Mouse (Mus musculus): ENCODE data around the gene Decr2. TPM values are rescaled to one million over a fixed set of nuclear protein-coding genes. Genes with fewer than 3 reads are reported as not detected.
"Not testable (repeated sequence)": the region's sequence is repeated elsewhere in the genome, so short reads cannot be mapped to it uniquely, and the experiment has no call there.

The Decr2 gene
- polyA plus RNA-seq, 1 experiment from 2014 or later, result 27.3 TPM

DNA sequence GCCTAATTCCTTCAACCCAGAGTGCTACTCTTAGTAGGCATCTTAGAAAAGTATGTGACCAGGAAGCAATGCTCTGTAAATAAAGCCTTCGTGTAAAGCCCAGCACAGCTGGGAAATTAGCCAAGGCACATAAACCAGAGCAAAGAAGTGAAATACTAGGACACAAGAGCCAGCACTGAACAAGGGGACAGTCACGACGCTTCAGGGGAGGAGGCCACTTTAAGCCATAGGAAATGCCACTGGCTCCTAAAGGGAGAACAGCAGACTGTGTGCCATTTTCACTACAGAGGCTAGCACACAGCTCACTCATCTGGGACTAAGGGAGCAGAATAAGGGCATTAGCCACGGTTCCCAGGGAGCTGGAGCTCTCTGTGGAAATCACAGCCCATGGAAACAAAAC, 44.9 kb downstream of the Decr2 start:
- H3K36me3 ChIP-seq (ENCODE audit: control insufficient read depth, insufficient read depth, low read length), result no peaks in the 10 kb centered on the region
- H3K9me3 ChIP-seq (ENCODE audit: control insufficient read depth, low read length), result no peaks in the 10 kb centered on the region
- 67% methylated on average over 4 of the region's 4 CpGs for WGBS
- no peak overlapping the region for H3K4me2 ChIP-seq (ENCODE audit: low read length)
- no peaks in the 10 kb centered on the region for H3K27me3 ChIP-seq (replicated peaks; ENCODE audit: control insufficient read depth, insufficient read depth, low read length)
- no peak overlapping the region for H3K4me3 ChIP-seq (ENCODE audit: low read depth, low read length)
- no peak overlapping the region for H3K9ac ChIP-seq (ENCODE audit: low read length)
- H3K4me1 ChIP-seq (replicated peaks; ENCODE audit: control insufficient read depth, insufficient read depth, low read length), result no peaks in the 10 kb centered on the region
- no peak overlapping the region for H3K27ac ChIP-seq (ENCODE audit: low read depth)
- ATAC-seq (replicated peaks; ENCODE audit: low FRiP score, low TSS enrichment, low read depth) (no peak), DNase-seq (ENCODE audit: low spot score) (no peak)

DNA sequence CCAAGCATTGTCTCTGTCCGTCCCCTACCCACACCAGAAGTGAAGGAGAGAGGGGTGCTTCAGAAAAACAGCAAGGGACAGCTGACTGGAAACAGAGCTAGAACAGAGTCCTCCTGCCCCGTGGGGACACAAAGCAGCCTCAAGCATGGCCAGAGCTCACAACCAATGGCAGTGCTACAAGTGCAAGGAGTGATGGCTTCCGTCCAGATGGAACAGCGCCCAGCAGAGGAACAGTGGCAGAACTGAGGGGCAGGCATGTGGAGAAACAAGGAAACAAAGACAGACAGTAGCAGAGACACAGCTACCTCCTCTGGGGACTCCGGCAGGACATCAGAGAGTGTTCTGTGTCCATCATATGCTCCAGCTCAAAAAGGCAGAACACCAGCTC, 46.9 kb downstream of the Decr2 start:
- no peaks in the 10 kb centered on the region for H3K4me1 ChIP-seq (replicated peaks; ENCODE audit: control insufficient read depth, insufficient read depth, low read length)
- no peak overlapping the region for H3K4me3 ChIP-seq (ENCODE audit: low read depth, low read length)
- H3K9me3 ChIP-seq (ENCODE audit: control insufficient read depth, low read length), result no peaks in the 10 kb centered on the region
- no peak overlapping the region for H3K9ac ChIP-seq (ENCODE audit: low read length)
- no peaks in the 10 kb centered on the region for H3K36me3 ChIP-seq (ENCODE audit: control insufficient read depth, insufficient read depth, low read length)
- no peak overlapping the region for H3K27ac ChIP-seq (ENCODE audit: low read depth)
- ATAC-seq (replicated peaks; ENCODE audit: low FRiP score, low TSS enrichment, low read depth) (no peak), DNase-seq (ENCODE audit: low spot score) (no peak)
- H3K4me2 ChIP-seq (ENCODE audit: low read length), result no peak overlapping the region
- WGBS, result 73% methylated on average over 5 of the region's 5 CpGs
- no peaks in the 10 kb centered on the region for H3K27me3 ChIP-seq (replicated peaks; ENCODE audit: control insufficient read depth, insufficient read depth, low read length)

- Histone ChIP-seq H3K36me3 (ENCODE audit: control insufficient read depth, insufficient read depth, low read length) (no peaks in the 10 kb centered on the region), H3K4me1 (replicated peaks; ENCODE audit: control insufficient read depth, insufficient read depth, low read length) (no peaks in the 10 kb centered on the region), H3K4me2 (ENCODE audit: low read length) (no peak overlapping the region), H3K9ac (ENCODE audit: low read length) (no peak overlapping the region), H3K9me3 (ENCODE audit: control insufficient read depth, low read length) (no peaks in the 10 kb centered on the region), H3K27me3 (replicated peaks; ENCODE audit: control insufficient read depth, insufficient read depth, low read length) (no peaks in the 10 kb centered on the region), H3K27ac (ENCODE audit: low read depth) (no peak overlapping the region), H3K4me3 (ENCODE audit: low read depth, low read length) (no peak overlapping the region)
- 82% methylated on average over 13 of the region's 13 CpGs for WGBS
- ATAC-seq (replicated peaks; ENCODE audit: low FRiP score, low TSS enrichment, low read depth) (no peak), DNase-seq (ENCODE audit: low spot score) (no peak)
Measured at GRCm38 (mm10) chr17:26042599-26043248, 47.4 kb downstream of the Decr2 start.

DNA sequence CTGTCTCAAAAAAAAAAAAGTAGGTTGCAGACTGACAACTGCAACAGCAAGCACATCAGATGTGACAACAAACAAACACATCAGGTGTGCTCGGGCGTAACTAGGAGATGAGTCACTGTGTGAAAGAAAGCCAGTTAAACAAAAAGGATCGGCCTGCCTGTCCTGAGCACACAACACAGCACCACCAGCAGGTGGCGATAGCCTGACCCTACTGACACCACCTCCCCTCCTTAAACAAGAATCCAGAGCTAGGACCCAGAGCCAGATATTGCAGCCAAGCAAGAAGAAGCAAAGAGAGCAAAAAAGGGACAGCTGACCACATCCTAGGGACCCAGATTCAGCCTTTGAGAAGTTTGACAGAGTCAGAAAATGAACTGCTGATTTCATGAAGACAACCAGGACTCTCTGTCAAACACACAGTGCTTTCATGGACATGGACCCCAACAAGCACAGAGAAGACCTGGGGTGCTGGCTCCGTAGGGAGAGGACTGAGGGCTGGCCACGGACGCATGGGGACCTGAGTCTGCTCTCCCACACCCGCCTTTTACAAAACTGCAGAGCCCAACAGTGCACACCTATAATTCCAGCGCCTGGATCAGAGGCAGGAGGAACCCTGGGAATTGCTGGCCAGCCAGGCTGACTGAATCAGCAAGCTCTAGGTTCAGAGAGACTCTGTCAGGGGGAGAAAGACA, 48.9 kb downstream of the Decr2 start:
- Histone ChIP-seq H3K27me3 (replicated peaks; ENCODE audit: control insufficient read depth, insufficient read depth, low read length) (no peaks in the 10 kb centered on the region), H3K4me2 (ENCODE audit: low read length) (no peak overlapping the region), H3K4me1 (replicated peaks; ENCODE audit: control insufficient read depth, insufficient read depth, low read length) (no peaks in the 10 kb centered on the region), H3K36me3 (ENCODE audit: control insufficient read depth, insufficient read depth, low read length) (no peaks in the 10 kb centered on the region; the same call in 1 of the 2 replicates), H3K9ac (ENCODE audit: low read length) (no peak overlapping the region), H3K9me3 (ENCODE audit: control insufficient read depth, low read length) (no peaks in the 10 kb centered on the region), H3K4me3 (ENCODE audit: low read depth, low read length) (no peak overlapping the region), H3K27ac (ENCODE audit: low read depth) (no peak overlapping the region)
- WGBS, result 47% methylated on average over 9 of the region's 9 CpGs
- ATAC-seq (replicated peaks; ENCODE audit: low FRiP score, low TSS enrichment, low read depth) (0 out of 2 replicates have a peak, but pooled peaks have one; percentile 53), DNase-seq (ENCODE audit: low spot score) (peak; percentile 78)

GRCm38 (mm10) chr17:26040711-26041110, 49.4 kb downstream of the Decr2 start:
- WGBS, result 86% methylated on average over 8 of the region's 8 CpGs
- not testable (repeated sequence) for DNase-seq (ENCODE audit: low spot score); H3K4me2 ChIP-seq (ENCODE audit: low read length); H3K36me3 ChIP-seq (ENCODE audit: control insufficient read depth, insufficient read depth, low read length); ATAC-seq (replicated peaks; ENCODE audit: low FRiP score, low TSS enrichment, low read depth); H3K27me3 ChIP-seq (replicated peaks; ENCODE audit: control insufficient read depth, insufficient read depth, low read length); H3K27ac ChIP-seq (ENCODE audit: low read depth); H3K9ac ChIP-seq (ENCODE audit: low read length); H3K4me1 ChIP-seq (replicated peaks; ENCODE audit: control insufficient read depth, insufficient read depth, low read length); H3K4me3 ChIP-seq (ENCODE audit: low read depth, low read length); H3K9me3 ChIP-seq (ENCODE audit: control insufficient read depth, low read length)

DNA sequence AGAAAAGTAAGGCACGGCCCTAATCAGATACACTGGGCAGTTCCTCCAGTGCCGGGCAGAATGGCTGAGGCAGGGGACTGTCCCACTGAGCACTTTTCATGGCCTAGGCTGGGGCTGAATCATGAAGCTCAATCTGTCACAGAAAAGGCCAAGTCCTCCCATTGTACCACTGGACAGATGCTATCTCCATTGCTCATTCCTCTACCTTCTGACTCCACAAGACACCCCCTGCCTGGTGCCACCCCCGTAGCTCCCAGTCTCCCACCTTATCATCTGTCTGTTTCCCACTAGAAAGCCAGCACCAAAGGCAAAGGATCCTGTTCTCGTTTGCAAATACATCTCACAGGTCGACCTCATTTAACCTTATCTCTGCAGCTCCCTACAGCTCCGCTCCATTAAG, 58.1 kb downstream of the Decr2 start:
- WGBS, result 82% methylated on average over 6 of the region's 6 CpGs
- no peak overlapping the region for H3K27ac ChIP-seq (ENCODE audit: low read depth)

GRCm38 (mm10) chr17:26031583-26031982, 58.6 kb downstream of the Decr2 start:
- Histone ChIP-seq H3K4me1 (replicated peaks; ENCODE audit: control insufficient read depth, insufficient read depth, low read length) (no peaks in the 10 kb centered on the region), H3K4me2 (ENCODE audit: low read length) (no peak overlapping the region), H3K9me3 (ENCODE audit: control insufficient read depth, low read length) (no peaks in the 10 kb centered on the region), H3K36me3 (ENCODE audit: control insufficient read depth, insufficient read depth, low read length) (peaks cover 14% of the 10 kb centered on the region), H3K27me3 (replicated peaks; ENCODE audit: control insufficient read depth, insufficient read depth, low read length) (no peaks in the 10 kb centered on the region), H3K4me3 (ENCODE audit: low read depth, low read length) (no peak overlapping the region), H3K9ac (ENCODE audit: low read length) (no peak overlapping the region), H3K27ac (ENCODE audit: low read depth) (no peak overlapping the region)
- no peak for ATAC-seq (replicated peaks; ENCODE audit: low FRiP score, low TSS enrichment, low read depth)
- 93% methylated on average over 5 of the region's 5 CpGs for WGBS
- DNase-seq (ENCODE audit: low spot score), result no peak

More for the DNA sequence above, 58.1 kb downstream of the Decr2 start:
- ATAC-seq (replicated peaks; ENCODE audit: low FRiP score, low TSS enrichment, low read depth) (no peak), DNase-seq (ENCODE audit: low spot score) (no peak)
- H3K36me3 ChIP-seq (ENCODE audit: control insufficient read depth, insufficient read depth, low read length), result peaks cover 14% of the 10 kb centered on the region
- H3K4me2 ChIP-seq (ENCODE audit: low read length), result no peak overlapping the region
- no peaks in the 10 kb centered on the region for H3K9me3 ChIP-seq (ENCODE audit: control insufficient read depth, low read length)
- no peak overlapping the region for H3K9ac ChIP-seq (ENCODE audit: low read length)
- H3K4me3 ChIP-seq (ENCODE audit: low read depth, low read length), result no peak overlapping the region
- no peaks in the 10 kb centered on the region for H3K4me1 ChIP-seq (replicated peaks; ENCODE audit: control insufficient read depth, insufficient read depth, low read length)
- H3K27me3 ChIP-seq (replicated peaks; ENCODE audit: control insufficient read depth, insufficient read depth, low read length), result no peaks in the 10 kb centered on the region
